Mouse (Mus musculus) naive thymus-derived CD4-positive, alpha-beta T cell, adult 2 months (primary cell): ENCODE results near the gene Bcat2.

Experiments
- DNase-seq: peaks from one replicate; pipeline ENCODE4 v3.0.0-alpha.2; 2011; ENCODE audit warnings: low read depth

Bcat2 gene

GRCm38 (mm10) chr7:45587631-45588592 lies 18.0 kb downstream of the Bcat2 start:
- DNase-seq = no peak

GRCm38 (mm10) chr7:45589173-45589572 lies 19.2 kb downstream of the Bcat2 start:
- peak; percentile 84 for DNase-seq

GRCm38 (mm10) chr7:45589898-45590297 lies 19.9 kb downstream of the Bcat2 start:
- DNase-seq = no peak

- peak; percentile 53 for DNase-seq
These were observed 20.9 kb downstream of the Bcat2 start for GRCm38 (mm10) chr7:45590874-45591273.

- DNase-seq = no peak
These were observed 21.9 kb downstream of the Bcat2 start for GRCm38 (mm10) chr7:45591880-45592279.

GRCm38 (mm10) chr7:45593118-45593815 lies 23.3 kb downstream of the Bcat2 start:
- peak; percentile 85 for DNase-seq

- DNase-seq = no peak
These were observed 25.2 kb downstream of the Bcat2 start for GRCm38 (mm10) chr7:45595176-45595575.

- DNase-seq = no peak
These were observed 26.2 kb downstream of the Bcat2 start for GRCm38 (mm10) chr7:45596107-45596506.

- DNase-seq = no peak
These were observed 27.1 kb downstream of the Bcat2 start for GRCm38 (mm10) chr7:45597013-45597412.

- no peak for DNase-seq
These were observed 27.6 kb downstream of the Bcat2 start for GRCm38 (mm10) chr7:45597527-45597926.

GRCm38 (mm10) chr7:45598960-45599879 lies 29.3 kb downstream of the Bcat2 start:
- no peak for DNase-seq

- DNase-seq = no peak
These were observed 35.8 kb downstream of the Bcat2 start for GRCm38 (mm10) chr7:45605704-45606289.

GRCm38 (mm10) chr7:45609511-45609910 lies 39.6 kb downstream of the Bcat2 start:
- DNase-seq = no peak

- DNase-seq = no peak
These were observed 46.3 kb downstream of the Bcat2 start for GRCm38 (mm10) chr7:45616277-45616676.

GRCm38 (mm10) chr7:45617042-45617695 lies 47.2 kb downstream of the Bcat2 start, which contains the start of gene Fut1:
Gene Fut1, plus strand, starts transcription at chr7:45617289.
- no peak for DNase-seq

- DNase-seq = no peak
These were observed 48.4 kb downstream of the Bcat2 start for GRCm38 (mm10) chr7:45618316-45618715.

- DNase-seq = no peak
These were observed 49.6 kb downstream of the Bcat2 start for GRCm38 (mm10) chr7:45619592-45619991.

- peak; percentile 45 for DNase-seq
These were observed 51.5 kb downstream of the Bcat2 start, which contains the start of gene Izumo1 for GRCm38 (mm10) chr7:45621443-45621842. Gene Izumo1, plus strand, starts transcription at chr7:45621811.

- no peak for DNase-seq
These were observed 53.6 kb downstream of the Bcat2 start for GRCm38 (mm10) chr7:45623507-45623906.

- DNase-seq = no peak
These were observed 54.8 kb downstream of the Bcat2 start for GRCm38 (mm10) chr7:45624718-45625117.

GRCm38 (mm10) chr7:45625481-45625880 lies 55.5 kb downstream of the Bcat2 start:
- DNase-seq = no peak
